Mouse (Mus musculus): ENCODE results near the gene Rftn1. TPM values are rescaled to one million over a fixed set of nuclear protein-coding genes. Genes with fewer than 3 reads are reported as not detected.

The Rftn1 gene
- total and polyA plus RNA-seq, 3 experiments, result 52.5 to 80.6 (median 60.5) TPM

DNA sequence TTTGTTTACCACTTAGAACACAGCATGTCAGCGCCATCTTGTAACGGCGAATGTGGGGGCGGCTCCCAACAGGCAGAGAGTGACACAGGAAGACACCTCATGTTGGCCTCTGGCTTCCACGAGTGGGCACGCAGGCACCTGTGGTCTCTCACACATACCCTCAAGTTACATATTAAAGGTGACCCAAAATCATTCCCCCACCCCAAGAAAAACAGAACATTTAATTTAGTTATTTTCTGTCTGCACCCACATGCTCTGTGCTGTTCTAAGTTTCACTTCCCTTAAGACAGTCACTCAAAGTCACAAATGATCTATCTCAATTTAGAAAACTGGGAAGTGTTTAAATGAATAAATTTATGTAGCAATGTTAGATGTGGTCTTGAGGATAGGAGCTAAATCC is 111.7 kb downstream of the Rftn1 start (continued):
- TF ChIP-seq TBP (conservative IDR thresholded peaks at IDR 0.05; ENCODE audit: low read depth, low read length) (no peak), RAD21 (IDR thresholded peaks at IDR 0.05; ENCODE audit: low read depth, low read length) (no peak), MAFK (IDR thresholded peaks at IDR 0.05; ENCODE audit: insufficient replicate concordance, low read length) (no peak), GABPA (IDR thresholded peaks at IDR 0.05; ENCODE audit: insufficient replicate concordance, low read depth, low read length) (no peak), ZKSCAN1 (IDR thresholded peaks at IDR 0.05; ENCODE audit: borderline replicate concordance, low read depth, low read length) (no peak), EP300 (IDR thresholded peaks at IDR 0.05; ENCODE audit: low read length) (peak; percentile 83), ZNF384 (IDR thresholded peaks at IDR 0.05; ENCODE audit: low read depth, low read length) (no peak), MEF2A (IDR thresholded peaks at IDR 0.05; ENCODE audit: borderline replicate concordance, low read depth, low read length) (no peak), KAT2A (IDR thresholded peaks at IDR 0.05; ENCODE audit: insufficient replicate concordance, low read length) (no peak), USF2 (conservative IDR thresholded peaks at IDR 0.05; ENCODE audit: low read depth, low read length) (no peak), ELF1 (IDR thresholded peaks at IDR 0.05; ENCODE audit: low read depth, low read length) (peak; percentile 16; the same call in 1 of the 2 replicates), UBTF (IDR thresholded peaks at IDR 0.05; ENCODE audit: low read depth, low read length) (no peak)

DNA sequence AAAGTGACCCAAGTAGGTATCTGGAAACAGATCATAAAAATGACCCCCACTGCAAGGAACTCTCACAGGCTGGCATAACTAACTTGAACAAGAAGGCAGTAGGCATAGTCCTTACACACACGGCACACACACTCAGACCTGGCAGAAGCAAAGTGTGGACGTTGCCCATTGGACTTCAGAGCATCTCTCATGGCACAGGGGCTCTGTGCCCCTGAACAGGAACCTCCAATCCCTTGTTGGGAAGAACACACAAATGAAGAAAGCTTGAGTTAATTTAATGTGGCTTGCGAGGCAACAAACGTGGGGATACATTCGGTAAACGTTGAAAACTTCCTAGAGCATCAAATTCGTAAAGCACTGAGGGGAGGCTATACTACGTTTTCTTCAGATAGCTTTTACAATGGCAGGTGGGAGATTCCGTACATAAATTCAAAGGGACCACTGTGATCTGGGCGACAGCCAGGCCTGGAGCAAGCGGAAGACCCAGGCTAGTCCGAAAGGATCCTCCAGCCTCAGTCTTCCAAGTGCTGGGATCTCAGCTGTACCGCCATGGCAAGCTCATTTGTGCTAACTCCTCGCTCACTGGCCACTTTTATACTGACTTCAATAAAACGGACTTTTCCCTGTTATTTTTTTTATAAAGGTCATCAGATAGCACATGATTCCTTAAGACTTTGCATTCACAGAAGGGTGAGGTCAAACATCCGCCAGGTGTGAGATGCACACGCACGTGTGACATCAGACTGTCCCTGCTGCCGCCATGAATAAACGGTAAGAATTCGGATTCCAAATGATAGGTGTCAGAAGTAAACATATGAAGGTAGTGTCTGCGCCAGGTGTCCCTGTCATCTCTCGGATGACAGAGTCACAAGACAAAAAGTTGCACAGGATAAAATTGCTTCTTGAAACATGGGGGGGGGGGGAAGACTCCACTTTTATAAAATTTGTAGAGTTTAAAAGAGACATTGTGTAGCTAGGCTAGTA is 117.2 kb downstream of the Rftn1 start:
- peak overlapping the region in 2 of 3 experiments; percentile 46 to 47 for H3K4me3 ChIP-seq (replicated peaks in 1 of 3; ENCODE audit: low read depth in 2 of 3, low read length in 2 of 3, poor library complexity in 1 of 3)
- dilution Hi-C loops (cut with MboI; ENCODE audit: extremely low pct_ligation_motif_present, extremely low pct_unique_long_range_greater_than_20kb, low sequenced_read_pairs), result no loop called here
- H3K27me3 ChIP-seq (replicated peaks), result no peaks in the 10 kb centered on the region
- TF ChIP-seq POLR2AphosphoS2 (IDR thresholded peaks at IDR 0.05; ENCODE audit: low read depth, low read length) (peak; percentile 95), ELF1 (IDR thresholded peaks at IDR 0.05; ENCODE audit: low read depth, low read length) (no peak), MYC (IDR thresholded peaks at IDR 0.05; ENCODE audit: low read depth, low read length) (0 out of 2 replicates have a peak, but pooled peaks have one; percentile 23), USF1 (IDR thresholded peaks at IDR 0.05; ENCODE audit: low read depth, low read length) (no peak), ETS1 (conservative IDR thresholded peaks at IDR 0.05; ENCODE audit: low read depth, low read length) (0 out of 2 replicates have a peak, but pooled peaks have one; percentile 17), E2F4 (IDR thresholded peaks at IDR 0.05; ENCODE audit: insufficient replicate concordance, low read depth, low read length) (no peak), MAX (IDR thresholded peaks at IDR 0.05; ENCODE audit: low read length) (no peak), HCFC1 (IDR thresholded peaks at IDR 0.05; ENCODE audit: low read depth, low read length) (no peak), ZMIZ1 (IDR thresholded peaks at IDR 0.05; ENCODE audit: low read depth, low read length) (peak; percentile 14; the same call in 1 of the 2 replicates), CTCF (conservative IDR thresholded peaks at IDR 0.05 in 1 of 2, IDR thresholded peaks at IDR 0.05 in 1 of 2; ENCODE audit: low read depth in 2 of 2, low read length in 2 of 2) (no peak), POLR2A (IDR thresholded peaks at IDR 0.05; ENCODE audit: low read depth, low read length) (peak; percentile 67), CHD2 (IDR thresholded peaks at IDR 0.05; ENCODE audit: low read length) (peak; percentile 57; the same call in 1 of the 2 replicates), RCOR1 (conservative IDR thresholded peaks at IDR 0.05; ENCODE audit: low read depth, low read length) (0 out of 2 replicates have a peak, but pooled peaks have one; percentile 46), EP300 (IDR thresholded peaks at IDR 0.05; ENCODE audit: low read length) (no peak), CHD1 (IDR thresholded peaks at IDR 0.05; ENCODE audit: low read depth, low read length) (peak; percentile 66), MEF2A (IDR thresholded peaks at IDR 0.05; ENCODE audit: borderline replicate concordance, low read depth, low read length) (no peak), GABPA (IDR thresholded peaks at IDR 0.05; ENCODE audit: insufficient replicate concordance, low read depth, low read length) (no peak), NELFE (IDR thresholded peaks at IDR 0.05; ENCODE audit: low read depth, low read length) (0 out of 2 replicates have a peak, but pooled peaks have one; percentile 42), ZKSCAN1 (IDR thresholded peaks at IDR 0.05; ENCODE audit: borderline replicate concordance, low read depth, low read length) (no peak), TCF12 (IDR thresholded peaks at IDR 0.05; ENCODE audit: low read depth, low read length) (no peak), SIN3A (IDR thresholded peaks at IDR 0.05; ENCODE audit: low read length) (peak; percentile 44; the same call in 1 of the 2 replicates), BHLHE40 (IDR thresholded peaks at IDR 0.05; ENCODE audit: low read depth, low read length) (peak; percentile 63), NRF1 (IDR thresholded peaks at IDR 0.05; ENCODE audit: low read depth, low read length) (no peak)
- peaks cover 27 to 54% of the 10 kb centered on the region in 2 experiments for H3K4me1 ChIP-seq (ENCODE audit: control insufficient read depth in 1 of 2, insufficient read depth in 2 of 2)
- no peak for DNase-seq (ENCODE audit: extremely low read depth)
- peaks cover 30% of the 10 kb centered on the region in 2 experiments for H3K36me3 ChIP-seq (replicated peaks in 1 of 2; ENCODE audit: control insufficient read depth in 1 of 2, insufficient read depth in 1 of 2, low read length in 1 of 2)
- no peaks in the 10 kb centered on the region for H3K9me3 ChIP-seq (replicated peaks; ENCODE audit: low read length)
- peak overlapping the region; percentile 100 for H3K4me2 ChIP-seq (ENCODE audit: insufficient read depth, low read depth, poor library complexity, severe bottlenecking)
- H3K9ac ChIP-seq (ENCODE audit: insufficient read depth, low read depth), result peak overlapping the region; percentile 60
- in situ Hi-C loops (cut with MboI; ENCODE audit: low pct_ligation_motif_present, low pct_unique_long_range_greater_than_20kb, low sequenced_read_pairs), result no loop called here
- H3K79me2 ChIP-seq (replicated peaks; ENCODE audit: control insufficient read depth, extremely low read depth, insufficient read depth, poor library complexity, severe bottlenecking), result peaks cover 23% of the 10 kb centered on the region
- peak overlapping the region; percentile 65 for H3K27ac ChIP-seq (ENCODE audit: insufficient read depth, low read depth)
